Mouse (Mus musculus): ENCODE results near the gene Pcdh8. TPM values are rescaled to one million over a fixed set of nuclear protein-coding genes. Genes with fewer than 3 reads are reported as not detected.
A peak's percentile ranks its signal among the peaks of the same experiment; 100 is the strongest.

Gene Pcdh8
- polyA plus RNA-seq, 1 experiment from 2014 or later, result 56.0 TPM

DNA sequence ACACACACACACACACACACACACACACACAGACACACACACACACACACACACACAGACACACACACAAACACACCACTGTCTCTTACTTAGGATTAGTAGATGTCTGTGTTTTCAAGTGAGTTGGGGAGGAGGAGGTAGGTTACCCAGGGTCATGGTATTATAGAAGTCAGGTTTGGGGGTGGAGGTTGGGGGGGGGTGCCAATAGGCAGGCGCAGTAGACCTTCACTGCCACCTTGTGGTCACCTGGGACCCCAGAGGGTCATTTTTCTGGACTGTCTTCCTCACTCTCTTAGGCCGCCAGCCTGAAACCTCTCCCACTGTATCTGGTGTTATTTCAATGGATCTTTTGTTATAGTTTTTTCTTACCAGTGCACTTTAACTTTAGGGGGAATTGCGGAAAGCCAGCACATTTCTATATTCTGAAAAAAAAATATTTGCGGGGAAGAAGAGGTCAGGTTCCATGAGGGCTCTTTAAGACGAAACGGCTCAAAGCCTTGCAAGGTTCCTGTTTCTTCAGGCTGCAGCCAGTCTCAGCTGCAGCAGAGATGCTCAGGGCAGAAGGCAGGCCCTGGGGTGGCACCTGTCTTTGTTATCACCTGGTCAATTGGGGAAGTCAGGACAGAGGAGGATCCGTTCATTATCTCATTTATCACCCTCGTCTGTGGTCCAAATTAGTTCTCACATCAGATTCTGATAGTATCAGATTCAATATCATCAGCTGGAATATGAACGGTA lies 33.3 kb downstream of the Pcdh8 start:
- Histone ChIP-seq H3K27me3 (ENCODE audit: low read depth, poor library complexity, severe bottlenecking) (no peaks in the 10 kb centered on the region), H3K9me3 (replicated peaks) (no peaks in the 10 kb centered on the region), H3K4me3 (no peak overlapping the region), H3K36me3 (no peaks in the 10 kb centered on the region), H3K27ac (replicated peaks) (no peak overlapping the region), H3K4me1 (peaks cover 5% of the 10 kb centered on the region; the same call in 1 of the 2 replicates)
- DNase-seq (ENCODE audit: low spot score), result peak; percentile 37
- WGBS, result 66% methylated on average over 9 of the region's 9 CpGs

DNA sequence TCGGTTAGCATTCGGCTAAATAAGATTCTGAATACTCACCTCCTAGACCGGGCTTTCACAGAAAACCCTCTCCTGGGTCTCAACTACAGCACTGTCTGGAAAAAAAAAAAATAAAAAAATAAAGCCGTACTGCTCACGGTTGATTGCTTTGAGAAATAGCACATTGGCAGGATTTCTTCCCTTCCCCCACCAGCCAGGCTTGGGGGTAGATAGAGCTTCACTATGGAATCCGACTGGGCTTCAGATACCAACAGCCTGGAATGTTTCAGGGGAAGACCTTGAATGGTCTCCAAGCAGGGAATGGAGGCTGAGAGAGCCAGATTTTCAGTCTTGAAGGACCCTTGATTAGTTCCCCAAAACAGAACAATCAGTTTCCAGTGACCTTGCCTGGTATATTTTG lies 34.3 kb downstream of the Pcdh8 start:
- Histone ChIP-seq H3K36me3 (no peaks in the 10 kb centered on the region), H3K9me3 (replicated peaks) (no peaks in the 10 kb centered on the region), H3K4me1 (peaks cover 5% of the 10 kb centered on the region; the same call in 1 of the 2 replicates), H3K4me3 (no peak overlapping the region), H3K27me3 (ENCODE audit: low read depth, poor library complexity, severe bottlenecking) (no peaks in the 10 kb centered on the region), H3K27ac (replicated peaks) (no peak overlapping the region)
- 78% methylated on average over 6 of the region's 6 CpGs for WGBS
- no peak for DNase-seq (ENCODE audit: low spot score)

DNA sequence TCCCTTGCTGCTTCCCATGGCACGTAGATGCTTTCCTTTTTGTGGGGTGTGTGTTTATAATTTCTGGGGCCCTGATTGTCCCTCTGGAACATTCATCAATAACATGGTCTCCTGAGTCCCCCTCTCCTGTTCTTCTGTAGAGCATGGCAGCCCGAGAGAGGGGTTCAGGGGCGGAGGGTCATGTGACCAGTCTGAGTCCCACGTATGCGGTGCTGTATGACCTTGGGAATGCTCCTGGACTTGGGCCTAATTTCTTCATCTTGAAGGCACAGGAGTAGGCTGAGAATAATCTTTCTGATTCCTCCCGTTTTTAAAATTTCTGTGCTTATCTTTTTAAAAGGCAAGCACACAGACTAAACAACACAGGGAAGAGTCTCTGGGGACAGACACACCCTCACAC lies 37.6 kb downstream of the Pcdh8 start:
- Histone ChIP-seq H3K36me3 (no peaks in the 10 kb centered on the region), H3K9me3 (replicated peaks) (no peaks in the 10 kb centered on the region), H3K4me1 (no peaks in the 10 kb centered on the region), H3K27me3 (ENCODE audit: low read depth, poor library complexity, severe bottlenecking) (no peaks in the 10 kb centered on the region), H3K4me3 (no peak overlapping the region), H3K27ac (replicated peaks) (no peak overlapping the region)
- 83% methylated on average over 6 of the region's 6 CpGs for WGBS
- no peak for DNase-seq (ENCODE audit: low spot score)

DNA sequence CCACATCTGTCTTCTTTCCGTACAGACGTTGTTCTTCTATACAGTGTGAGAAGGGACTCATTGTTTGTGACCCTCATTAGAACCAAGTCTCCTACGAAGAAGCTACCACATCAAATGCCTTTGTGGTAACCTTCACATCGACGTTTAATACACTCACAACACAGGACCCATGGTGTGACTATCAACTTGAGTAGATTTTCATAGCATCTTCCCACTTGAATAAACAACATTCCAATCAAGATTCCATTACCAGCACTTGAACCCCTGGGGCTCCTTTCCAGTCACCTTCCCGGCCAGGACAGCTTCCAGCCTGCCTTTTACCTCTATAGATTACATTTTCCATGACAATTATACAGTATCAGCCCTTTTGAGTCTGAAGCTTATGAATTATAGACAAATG lies 42.3 kb downstream of the Pcdh8 start:
- H3K27me3 ChIP-seq (ENCODE audit: low read depth, poor library complexity, severe bottlenecking), result no peaks in the 10 kb centered on the region
- no peak overlapping the region for H3K4me3 ChIP-seq
- WGBS, result 76% methylated on average over 6 of the region's 6 CpGs
- no peaks in the 10 kb centered on the region for H3K36me3 ChIP-seq
- no peaks in the 10 kb centered on the region for H3K9me3 ChIP-seq (replicated peaks)
- no peak for DNase-seq (ENCODE audit: low spot score)
- 0 out of 2 replicates have a peak, but pooled peaks cover 4% of the 10 kb centered on the region for H3K4me1 ChIP-seq
- H3K27ac ChIP-seq (replicated peaks), result no peak overlapping the region

DNA sequence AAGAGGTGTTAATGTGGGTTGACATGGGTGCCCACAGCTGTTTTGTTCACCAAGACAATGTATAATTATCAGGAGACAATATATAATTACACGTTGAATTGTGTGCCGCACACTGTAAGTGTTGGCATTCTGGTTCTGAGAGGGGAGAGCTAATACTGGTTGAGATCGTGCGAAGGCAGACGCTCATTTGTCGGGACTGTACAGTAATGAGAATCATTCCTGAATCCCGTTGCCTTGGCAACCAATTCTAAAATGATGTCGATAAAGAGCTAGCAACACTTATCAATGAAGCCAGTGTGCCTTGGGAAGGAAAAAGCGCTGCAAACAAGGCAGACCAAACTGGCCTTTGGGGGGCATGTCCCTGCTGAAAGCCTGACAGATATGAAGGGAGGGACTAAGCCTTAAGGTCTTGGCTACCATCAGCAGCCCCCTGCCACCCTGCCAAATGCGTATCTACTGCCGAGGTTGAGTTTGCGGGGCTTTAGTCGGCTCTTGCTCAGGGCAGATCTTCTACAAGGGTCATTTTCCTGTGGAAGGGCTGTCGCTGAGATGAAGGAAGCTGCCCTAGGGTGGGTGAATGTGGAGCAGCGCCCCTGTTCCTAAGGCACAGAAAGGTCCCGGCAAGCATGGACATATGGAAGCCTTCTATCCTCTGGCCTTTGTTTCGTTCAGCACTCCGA lies 47.0 kb downstream of the Pcdh8 start:
- H3K27me3 ChIP-seq (ENCODE audit: low read depth, poor library complexity, severe bottlenecking), result no peaks in the 10 kb centered on the region
- no peaks in the 10 kb centered on the region for H3K9me3 ChIP-seq (replicated peaks)
- 0 out of 2 replicates have a peak overlapping the region, but pooled peaks have one; percentile 30 for H3K27ac ChIP-seq (replicated peaks)
- H3K4me3 ChIP-seq, result no peak overlapping the region
- no peaks in the 10 kb centered on the region for H3K36me3 ChIP-seq
- DNase-seq (ENCODE audit: low spot score), result no peak
- WGBS, result 91% methylated on average over 18 of the region's 18 CpGs
- peaks cover 12% of the 10 kb centered on the region; the same call in 1 of the 2 replicates for H3K4me1 ChIP-seq

DNA sequence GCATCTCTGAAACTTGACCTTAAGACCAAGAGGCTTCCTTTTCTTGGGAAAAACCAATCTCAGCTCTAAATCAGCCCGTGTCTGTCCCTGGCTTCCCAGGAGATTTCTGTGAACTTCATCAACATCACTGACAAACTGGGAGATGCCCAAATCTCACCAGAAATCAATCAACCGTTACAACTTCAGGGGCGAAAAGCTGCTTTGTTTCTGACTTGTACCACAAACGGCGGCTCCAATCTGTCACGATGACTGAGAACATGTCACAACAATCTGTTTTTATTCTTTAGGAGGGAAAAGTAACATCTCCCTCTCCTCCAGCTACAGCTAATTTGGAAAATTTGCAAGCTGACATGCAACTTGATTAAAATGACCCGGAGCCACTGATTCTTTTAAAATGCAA lies 48.9 kb downstream of the Pcdh8 start:
- no peaks in the 10 kb centered on the region for H3K27me3 ChIP-seq (ENCODE audit: low read depth, poor library complexity, severe bottlenecking)
- DNase-seq (ENCODE audit: low spot score), result no peak
- no peak overlapping the region for H3K27ac ChIP-seq (replicated peaks)
- H3K4me3 ChIP-seq, result no peak overlapping the region
- no peaks in the 10 kb centered on the region for H3K9me3 ChIP-seq (replicated peaks)
- H3K4me1 ChIP-seq, result peaks cover 12% of the 10 kb centered on the region; the same call in 1 of the 2 replicates
- H3K36me3 ChIP-seq, result no peaks in the 10 kb centered on the region
- WGBS, result 61% methylated on average over 7 of the region's 7 CpGs

MicroRNA genes within 50 kb of the gene (microRNA counts, 519-probe panel; counts per million panel counts)
- not detected for microRNA mmu-miR-759

Small RNA genes lying within 50 kb of the gene (microRNA-seq; reads per million reads assigned to microRNA genes)
- not detected for gene Mir759

Other genes starting within 250 kb of the Pcdh8 start
- gene Sugt1, start 183.6 kb downstream of the Pcdh8 start, polyA plus RNA-seq (2016; fragmentation: Nextera tagmentation; extraction: Ambion mirVana), result 146 and 161 TPM in 2 replicates
- gene Cnmd, start 109.1 kb downstream of the Pcdh8 start, polyA plus RNA-seq (2016; fragmentation: Nextera tagmentation; extraction: Ambion mirVana), result 5.3 and 6.3 TPM in 2 replicates
- 0.33 and 0.78 TPM in 2 replicates for gene Olfm4, start 212.8 kb upstream of the Pcdh8 start, polyA plus RNA-seq (2016; fragmentation: Nextera tagmentation; extraction: Ambion mirVana)